Mouse (Mus musculus): ENCODE results near the gene Terb1.

DNA sequence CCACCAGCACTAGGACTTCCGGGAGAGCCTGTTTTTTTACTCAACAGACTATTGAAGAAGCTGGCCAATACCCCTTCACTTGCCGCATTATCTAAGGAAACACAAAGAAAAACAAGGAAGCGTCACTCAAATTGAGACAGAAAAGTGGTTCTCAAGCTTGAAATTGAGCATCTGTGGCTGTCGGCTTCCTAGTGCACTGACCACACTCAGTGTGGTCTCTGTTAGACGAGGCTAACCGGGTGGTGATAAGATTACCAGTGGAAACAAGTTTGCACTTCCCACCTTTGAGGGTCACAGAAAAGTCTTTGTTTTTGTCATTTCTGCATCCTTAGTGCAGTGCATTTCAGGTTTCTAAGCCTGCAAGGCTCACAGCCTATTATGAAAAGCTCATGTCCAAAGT is 87.4 kb downstream of the Terb1 start:
- no peak for TF ChIP-seq CTCF (IDR thresholded peaks at IDR 0.05; ENCODE audit: low read depth)
- no peak for TF ChIP-seq EP300 (optimal IDR thresholded peaks at IDR 0.05)

Measured in stomach, postnatal 0 days (tissue).